Mouse (Mus musculus): Measurements from ENCODE around the gene Gm10230.
"Not testable (repeated sequence)": the region's sequence is repeated elsewhere in the genome, so short reads cannot be mapped to it uniquely, and the experiment has no call there.

The Gm10230 gene

DNA sequence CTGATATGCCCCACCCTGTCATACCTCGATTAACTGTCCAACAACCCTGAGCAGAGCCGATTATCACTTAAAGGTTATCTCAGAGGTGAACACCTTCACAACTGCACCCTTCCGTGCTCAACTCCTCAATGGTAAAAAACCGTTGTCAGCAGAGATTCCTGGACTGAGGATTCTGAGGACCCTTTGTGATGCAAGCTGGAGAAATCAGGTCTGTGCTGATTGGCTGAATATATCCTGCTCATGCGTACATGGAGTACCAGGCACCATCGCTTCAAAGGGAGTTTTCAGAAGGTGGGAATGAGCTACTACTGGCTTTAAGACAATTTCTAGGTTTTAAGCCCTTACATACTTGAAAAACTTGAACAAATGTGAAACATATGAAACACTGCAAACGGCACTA, at the start of gene Gm10230:
Gene Gm10230 (minus strand): TSS at position 101 of the 400 bp plus-strand sequence.
- not testable (repeated sequence) for DNase-seq
